Comparison of ENCODE assay signal across 8 mouse cellular contexts in the genomic region with DNA sequence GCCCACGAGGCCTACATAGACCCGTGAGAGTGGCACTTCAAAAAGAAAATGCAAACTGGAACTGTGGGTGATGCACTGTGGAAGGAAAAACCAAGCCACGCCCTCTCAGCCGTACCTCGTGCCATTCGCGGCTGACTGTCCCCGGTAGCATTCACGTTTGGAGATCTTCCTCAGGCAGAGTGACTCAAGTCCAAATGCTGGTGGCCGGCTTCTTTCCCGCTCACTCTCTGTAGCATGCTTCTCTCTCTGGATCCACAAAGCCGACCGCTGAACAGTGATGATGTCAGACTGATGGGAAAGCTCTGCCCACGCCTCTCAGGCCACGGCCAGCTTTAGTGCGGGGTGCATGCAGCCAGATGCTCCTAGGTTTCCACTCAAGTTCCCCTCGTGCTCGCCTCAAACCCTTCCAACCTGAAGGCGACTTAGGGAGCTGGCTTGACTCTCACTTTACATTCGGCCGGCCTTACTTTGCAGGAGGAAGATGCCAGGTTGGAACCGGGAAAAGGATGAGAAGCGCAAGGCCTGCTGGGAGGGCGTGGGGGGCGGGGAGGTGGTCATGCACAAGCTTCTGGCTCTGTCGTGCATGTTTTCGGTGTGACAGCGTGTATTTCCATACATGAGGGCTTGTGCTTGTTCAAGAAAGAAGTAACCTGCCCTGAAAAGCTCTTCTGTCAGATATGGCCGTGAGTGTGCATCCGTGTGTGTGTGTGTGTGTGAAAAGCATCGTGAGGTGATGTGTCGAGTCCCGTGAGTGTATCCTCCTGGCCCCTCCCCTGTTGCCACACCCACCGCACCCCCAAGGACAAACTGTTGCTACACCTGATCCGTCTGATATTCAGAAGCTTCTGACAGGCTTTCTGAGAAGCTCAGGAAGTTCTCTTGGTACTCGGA. TPM values are rescaled to one million over a fixed set of nuclear protein-coding genes. Genes with fewer than 3 reads are reported as not detected.
A peak's percentile ranks its signal among the peaks of the same experiment; 100 is the strongest.
DNase-seq lines count a peak whose midpoint lies in the region; ATAC-seq lines count a peak whose summit lies in the region.

No protein-coding gene starts in this region.

- H3K4me1 ChIP-seq in lung, embryonic 15.5 days: peaks cover 13% of the 10 kb centered on the region
- H3K4me1 ChIP-seq in heart, embryonic 12.5 days (replicated peaks): peaks cover 6% of the 10 kb centered on the region; the same call in 1 of the 2 replicates
- H3K4me1 ChIP-seq in midbrain, embryonic 15.5 days: peaks cover 13% of the 10 kb centered on the region; the same call in 1 of the 2 replicates

- peak overlapping the region; percentile 29 for H3K4me3 ChIP-seq in lung, embryonic 15.5 days
- H3K4me3 ChIP-seq in heart, embryonic 12.5 days: peak overlapping the region; percentile 48
- peak overlapping the region; percentile 19 for H3K4me3 ChIP-seq in midbrain, embryonic 15.5 days

- no peak for DNase-seq in lung, postnatal 36 days
- peak; percentile 67 to 68 for DNase-seq in cerebellum, postnatal 10 days
- peak; percentile 39 to 43 for DNase-seq in left cerebral cortex, postnatal 36 days (ENCODE audit: low spot score in 2 of 2)
- DNase-seq in layer of hippocampus, postnatal 36 days: no peak
- no peak for DNase-seq in frontal cortex, postnatal 25 days (ENCODE audit: low spot score in 2 of 2)

- H3K9ac ChIP-seq in lung, embryonic 15.5 days: peak overlapping the region; percentile 23; the same call in 1 of the 2 replicates
- H3K9ac ChIP-seq in heart, embryonic 12.5 days: peak overlapping the region; percentile 58
- peak overlapping the region; percentile 39 for H3K9ac ChIP-seq in midbrain, embryonic 15.5 days

- H3K27me3 ChIP-seq in lung, embryonic 15.5 days: no peaks in the 10 kb centered on the region
- H3K27me3 ChIP-seq in heart, embryonic 12.5 days (replicated peaks): peaks cover 5% of the 10 kb centered on the region; the same call in 1 of the 2 replicates
- no peaks in the 10 kb centered on the region for H3K27me3 ChIP-seq in midbrain, embryonic 15.5 days (replicated peaks)

- peak; percentile 47; the same call in 1 of the 2 replicates for ATAC-seq in lung, embryonic 15.5 days (ENCODE audit: borderline replicate concordance, extremely low read depth, low FRiP score, low TSS enrichment)
- 0 out of 2 replicates have a peak, but pooled peaks have one; percentile 15 for ATAC-seq in heart, embryonic 12.5 days (ENCODE audit: insufficient number of reproducible peaks, low FRiP score)
- ATAC-seq in midbrain, embryonic 15.5 days (replicated peaks): peak; percentile 37; the same call in 1 of the 2 replicates

- 27% methylated on average over 36 of the region's 36 CpGs for WGBS in lung, embryonic 15.5 days
- 24% methylated on average over 36 of the region's 36 CpGs for WGBS in heart, embryonic 12.5 days
- WGBS in midbrain, embryonic 15.5 days: 34% methylated on average over 36 of the region's 36 CpGs

- no peak overlapping the region for H3K27ac ChIP-seq in lung, embryonic 15.5 days
- no peak overlapping the region for H3K27ac ChIP-seq in heart, embryonic 12.5 days (ENCODE audit: poor library complexity, severe bottlenecking)
- H3K27ac ChIP-seq in midbrain, embryonic 15.5 days: peak overlapping the region; percentile 45; the same call in 1 of the 2 replicates

- no peaks in the 10 kb centered on the region for H3K9me3 ChIP-seq in lung, embryonic 15.5 days
- H3K9me3 ChIP-seq in heart, embryonic 12.5 days (replicated peaks): no peaks in the 10 kb centered on the region
- no peaks in the 10 kb centered on the region for H3K9me3 ChIP-seq in midbrain, embryonic 15.5 days

- intact Hi-C loops in left cerebral cortex, postnatal 36 days (cut with DNase I): no loop called here

- H3K4me2 ChIP-seq in lung, embryonic 15.5 days: peak overlapping the region; percentile 60
- H3K4me2 ChIP-seq in heart, embryonic 12.5 days: peak overlapping the region; percentile 74
- peak overlapping the region; percentile 45 for H3K4me2 ChIP-seq in midbrain, embryonic 15.5 days

- H3K36me3 ChIP-seq in lung, embryonic 15.5 days: no peaks in the 10 kb centered on the region
- peaks cover 2% of the 10 kb centered on the region; the same call in 1 of the 2 replicates for H3K36me3 ChIP-seq in heart, embryonic 12.5 days
- no peaks in the 10 kb centered on the region for H3K36me3 ChIP-seq in midbrain, embryonic 15.5 days (replicated peaks)

RNA-seq across cellular contexts. Expression of a gene that starts 39.5 kb away (rescaled TPM):
- 48.4 and 51.1 TPM in 2 replicates for polyA plus RNA-seq in lung, embryonic 15.5 days (2015; fragmentation: Nextera tagmentation; extraction: Ambion mirVana)
- 26.0 and 26.9 TPM in 2 replicates for polyA plus RNA-seq in heart, embryonic 12.5 days (2016; fragmentation: Nextera tagmentation; extraction: Ambion mirVana)
- 10 to 100 TPM; 51.6 to 54.5 TPM for total RNA-seq in left cerebral cortex, postnatal 36 days (2021)
- 51.7 and 56.2 TPM in 2 replicates for polyA plus RNA-seq in midbrain, embryonic 15.5 days (2015; fragmentation: Nextera tagmentation; extraction: Ambion mirVana)
- total RNA-seq in layer of hippocampus, postnatal 36 days (2021): 10 to 100 TPM; 53.8 to 56.6 TPM

RNA-seq across cellular contexts. Expression of a gene that starts 39.8 kb away (rescaled TPM):
- 153 and 157 TPM in 2 replicates for polyA plus RNA-seq in lung, embryonic 15.5 days (2015; fragmentation: Nextera tagmentation; extraction: Ambion mirVana)
- 112 and 117 TPM in 2 replicates for polyA plus RNA-seq in heart, embryonic 12.5 days (2016; fragmentation: Nextera tagmentation; extraction: Ambion mirVana)
- 100 to 1,000 TPM; 158 to 173 TPM for total RNA-seq in left cerebral cortex, postnatal 36 days (2021)
- polyA plus RNA-seq in midbrain, embryonic 15.5 days (2015; fragmentation: Nextera tagmentation; extraction: Ambion mirVana): 221 and 226 TPM in 2 replicates
- total RNA-seq in layer of hippocampus, postnatal 36 days (2021): 100 to 1,000 TPM; 182 to 190 TPM

Comparison
In these comparisons a context has a peak if more than half of its experiments do, and no peak if none do; other contexts are left out.
1. DNase-seq: peak in cerebellum, postnatal 10 days (2 of 2) and left cerebral cortex, postnatal 36 days (2 of 2); none in lung, postnatal 36 days (single experiment), layer of hippocampus, postnatal 36 days (0 of 2) and frontal cortex, postnatal 25 days (0 of 2).
2. Peak in every context shown above with its lines, with median percentiles within 50 percentile points of each other: ATAC-seq, H3K4me2 ChIP-seq, H3K4me3 ChIP-seq and H3K9ac ChIP-seq.